Mouse (Mus musculus): ENCODE results near the gene Sgip1.

DNA sequence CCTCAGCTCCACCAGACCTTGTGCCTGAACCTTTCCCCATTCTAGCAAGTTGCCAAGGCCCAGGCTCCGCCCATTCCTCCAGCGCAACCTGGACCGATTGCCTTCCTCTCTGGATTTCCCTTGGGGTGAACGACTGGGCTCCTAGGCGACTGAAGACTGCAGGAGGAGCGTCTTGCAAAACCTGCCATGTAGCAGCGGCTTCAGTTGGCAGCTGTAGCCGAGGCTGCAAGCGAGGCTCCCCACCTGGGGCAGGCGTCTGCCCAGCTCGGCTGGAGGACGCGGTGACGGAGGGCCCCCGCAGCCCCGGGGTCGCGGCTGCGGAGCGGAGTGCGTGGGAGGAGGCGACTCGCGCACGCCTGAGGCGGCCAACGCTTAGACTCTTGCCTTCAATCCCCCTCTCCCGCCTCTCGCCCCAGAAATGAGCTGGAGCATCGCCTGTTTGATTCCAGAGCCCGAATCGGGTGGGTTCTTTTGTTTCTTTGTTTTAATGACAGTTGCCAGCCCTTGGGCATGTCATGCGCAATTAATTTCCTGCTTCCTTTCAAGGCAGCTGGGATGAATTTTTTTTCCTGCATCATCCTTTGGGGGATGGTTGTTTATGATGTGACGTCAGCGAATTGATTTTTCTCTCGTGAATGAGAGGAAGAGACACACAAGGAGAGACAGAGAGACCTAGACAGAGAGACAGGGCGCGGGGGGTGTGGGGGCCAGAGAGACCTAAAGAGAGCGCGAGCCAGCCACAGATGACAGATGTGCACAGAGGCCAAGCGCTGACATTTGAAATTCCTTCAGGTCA, 18.2 kb downstream of the Sgip1 start:
- TF ChIP-seq CTCF (IDR thresholded peaks at IDR 0.05; ENCODE audit: extremely low read depth, insufficient read length, insufficient replicate concordance, low read depth, low read length) (no peak), POLR2A (IDR thresholded peaks at IDR 0.05; ENCODE audit: low read depth, low read length) (no peak)

Measured in small intestine, adult 2 months (tissue).